Mouse (Mus musculus) heart, postnatal 14 days (tissue): ENCODE measurements around the gene Gm20532. TPM values are rescaled to one million over a fixed set of nuclear protein-coding genes. Genes with fewer than 3 reads are reported as not detected.

Source experiments
- DNase-seq, 2 experiments: peaks; one replicate each; pipeline ENCODE4 v3.0.0; 2021 to 2022
- intact Hi-C: fragments of 180-260 bp; cut with DNase I; formaldehyde crosslinking; loops from one replicate; pipeline ENCODE4 v1.15.1; 2025
- total RNA-seq, 2 experiments: library from RNA; stranded (reverse); gene quantifications; 2 replicates each; pipeline ENCODE4 v1.2.3; 2021

Gene Gm20532
- total RNA-seq, 2 experiments from 2014 or later = not detected

DNA sequence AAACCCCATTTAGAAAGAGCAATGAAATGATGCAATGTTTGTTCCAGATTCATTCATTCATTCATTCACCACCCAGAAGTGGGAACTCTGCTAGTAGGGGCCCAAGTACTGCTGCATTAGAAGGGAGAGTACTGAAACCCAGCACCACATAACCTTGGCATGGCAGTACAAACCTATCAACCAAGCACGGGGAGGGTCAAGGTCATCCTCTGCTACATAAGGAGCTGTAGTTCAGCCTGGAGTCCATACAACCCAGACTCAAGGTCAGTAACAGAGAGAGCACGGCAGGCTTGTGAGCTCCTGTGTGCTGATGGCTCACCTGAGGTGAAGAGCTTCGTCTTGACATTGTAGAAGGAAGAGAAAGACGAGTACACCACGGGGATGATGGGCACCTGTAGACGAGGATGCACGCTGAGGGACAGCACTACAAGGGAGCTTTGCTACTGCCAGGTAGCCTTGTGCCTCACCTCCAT lies 8.1 kb downstream of the Gm20532 start:
- DNase-seq = no peak

GRCm38 (mm10) chr2:26594934-26595724 lies 8.7 kb downstream of the Gm20532 start:
- DNase-seq = no peak

More for the DNA sequence above, 8.1 kb downstream of the Gm20532 start:
- intact Hi-C loops = no loop called here

DNA sequence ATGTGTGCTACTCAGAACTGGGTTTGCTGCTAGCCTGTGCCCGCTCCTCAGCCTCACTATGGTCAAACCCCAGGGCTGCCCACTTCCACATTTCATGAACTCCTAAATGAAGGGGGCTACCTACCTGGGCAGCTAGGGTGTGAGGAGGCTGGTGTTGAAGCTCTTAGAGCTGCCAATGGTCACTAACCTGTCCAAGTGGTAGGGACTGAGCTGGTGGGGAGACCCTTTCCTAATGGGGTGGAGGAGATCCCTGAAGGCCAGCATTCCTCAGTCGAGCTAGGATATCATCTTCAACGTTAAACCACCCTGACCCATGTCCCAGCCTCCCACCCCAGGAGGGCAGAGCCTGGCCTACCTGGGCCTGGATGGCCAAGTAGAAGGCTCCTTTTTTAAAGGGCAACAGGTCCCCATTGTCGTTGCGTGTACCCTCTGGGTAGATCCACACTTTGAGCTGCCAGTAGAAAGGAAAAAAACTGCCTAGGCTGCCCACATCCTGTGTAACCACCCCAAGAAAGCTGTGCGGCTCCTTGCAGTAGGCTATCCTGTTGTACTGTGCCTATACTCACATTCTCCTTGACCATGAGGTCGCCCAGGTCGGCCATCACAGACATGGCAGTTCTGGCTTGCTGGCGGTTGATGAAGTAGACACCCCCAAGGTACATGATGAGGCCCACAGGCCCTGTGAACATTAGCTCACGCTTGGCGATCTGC lies 9.4 kb downstream of the Gm20532 start:
- no peak for DNase-seq
- intact Hi-C loops = no loop called here

More at GRCm38 (mm10) chr2:26594934-26595724, 8.7 kb downstream of the Gm20532 start:
- intact Hi-C loops = no loop called here

DNA sequence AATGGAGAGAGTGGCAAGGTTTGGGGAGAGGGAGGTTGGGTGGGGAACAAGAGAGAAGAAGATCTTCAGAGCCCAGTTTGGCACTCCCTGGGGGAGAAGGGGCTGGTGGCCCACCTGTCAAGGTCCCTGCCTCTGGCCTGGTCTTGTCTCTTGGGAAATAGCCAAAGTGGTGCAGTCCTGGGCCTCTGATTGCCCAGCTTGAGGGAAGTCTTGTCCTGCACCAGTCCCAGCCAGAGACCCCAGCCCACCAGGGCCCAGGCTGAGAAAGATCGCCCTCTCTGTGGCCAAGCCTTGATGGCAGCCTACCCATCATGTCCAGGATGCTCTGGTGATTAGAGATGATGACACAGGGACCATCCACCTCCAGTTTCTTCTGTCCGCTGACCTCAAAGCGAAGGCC lies 10.5 kb downstream of the Gm20532 start:
- intact Hi-C loops = no loop called here
- no peak for DNase-seq

DNA sequence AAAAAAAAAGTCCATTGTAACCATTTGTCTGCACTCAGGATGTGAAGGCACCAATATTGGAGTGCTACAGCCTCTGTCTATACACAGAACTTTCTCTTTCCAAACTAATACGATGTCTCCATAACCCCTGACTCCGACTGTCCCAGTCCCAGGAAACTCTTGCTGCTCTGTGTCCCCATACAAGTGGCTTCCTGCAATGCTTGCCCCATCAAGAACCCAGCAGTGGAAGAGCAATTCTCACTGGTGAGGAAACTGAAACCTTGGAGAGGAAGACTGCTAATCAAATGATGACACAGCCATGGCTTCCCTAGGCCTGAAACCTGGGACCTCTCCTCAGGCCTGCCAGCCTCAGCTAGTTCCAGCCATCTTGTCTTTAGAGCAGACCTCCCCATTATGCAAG lies 11.4 kb downstream of the Gm20532 start:
- no peak for DNase-seq
- intact Hi-C loops = no loop called here

GRCm38 (mm10) chr2:26598462-26598861 lies 12.0 kb downstream of the Gm20532 start:
- DNase-seq = no peak
- intact Hi-C loops = no loop called here

DNA sequence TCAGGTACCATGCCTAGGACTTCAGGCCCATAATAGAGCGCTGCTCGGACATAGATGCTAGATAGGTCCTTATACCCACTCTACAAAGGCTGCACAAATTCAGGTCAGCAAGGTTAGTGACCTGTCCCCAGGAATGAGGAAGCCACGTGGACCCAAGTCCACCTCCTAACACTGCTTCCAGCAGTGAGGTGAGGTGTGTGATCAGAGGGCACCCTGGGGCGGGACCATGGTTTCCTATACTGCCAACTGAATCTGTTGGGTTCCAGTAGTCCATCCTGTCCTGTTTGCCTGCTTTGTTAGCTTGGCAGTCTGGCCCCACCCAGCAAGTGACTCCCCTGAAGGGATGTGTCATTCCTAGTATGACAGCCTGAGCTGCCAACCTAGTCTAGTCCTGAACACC lies 13.5 kb downstream of the Gm20532 start:
- intact Hi-C loops = no loop called here
- no peak for DNase-seq

DNA sequence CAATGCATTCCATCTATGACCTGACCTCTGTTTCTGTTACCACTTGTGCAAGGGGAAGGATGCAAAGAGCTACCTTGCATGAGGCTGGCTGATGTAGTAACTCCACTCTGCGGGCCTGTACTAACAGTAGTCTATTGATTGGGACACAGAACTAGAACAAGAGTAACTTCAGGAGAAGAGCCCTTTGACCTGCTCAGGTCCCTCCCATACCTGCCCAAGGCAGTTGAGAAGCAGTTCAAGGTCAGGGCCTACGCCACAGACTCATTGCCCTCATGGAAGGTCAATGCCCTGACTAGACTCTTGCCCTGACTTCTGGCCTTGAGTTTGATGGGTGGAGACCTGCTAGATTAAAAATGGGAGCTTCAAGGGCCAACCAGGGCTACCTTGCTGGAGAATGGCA lies 14.2 kb downstream of the Gm20532 start:
- DNase-seq = no peak
- intact Hi-C loops = no loop called here

- intact Hi-C loops = no loop called here
- DNase-seq = no peak
Measured at GRCm38 (mm10) chr2:26601595-26601994, 15.2 kb downstream of the Gm20532 start.

GRCm38 (mm10) chr2:26602631-26603030 lies 16.2 kb downstream of the Gm20532 start:
- no peak for DNase-seq
- intact Hi-C loops = no loop called here

GRCm38 (mm10) chr2:26603159-26603558 lies 16.7 kb downstream of the Gm20532 start:
- DNase-seq = no peak
- intact Hi-C loops = no loop called here

DNA sequence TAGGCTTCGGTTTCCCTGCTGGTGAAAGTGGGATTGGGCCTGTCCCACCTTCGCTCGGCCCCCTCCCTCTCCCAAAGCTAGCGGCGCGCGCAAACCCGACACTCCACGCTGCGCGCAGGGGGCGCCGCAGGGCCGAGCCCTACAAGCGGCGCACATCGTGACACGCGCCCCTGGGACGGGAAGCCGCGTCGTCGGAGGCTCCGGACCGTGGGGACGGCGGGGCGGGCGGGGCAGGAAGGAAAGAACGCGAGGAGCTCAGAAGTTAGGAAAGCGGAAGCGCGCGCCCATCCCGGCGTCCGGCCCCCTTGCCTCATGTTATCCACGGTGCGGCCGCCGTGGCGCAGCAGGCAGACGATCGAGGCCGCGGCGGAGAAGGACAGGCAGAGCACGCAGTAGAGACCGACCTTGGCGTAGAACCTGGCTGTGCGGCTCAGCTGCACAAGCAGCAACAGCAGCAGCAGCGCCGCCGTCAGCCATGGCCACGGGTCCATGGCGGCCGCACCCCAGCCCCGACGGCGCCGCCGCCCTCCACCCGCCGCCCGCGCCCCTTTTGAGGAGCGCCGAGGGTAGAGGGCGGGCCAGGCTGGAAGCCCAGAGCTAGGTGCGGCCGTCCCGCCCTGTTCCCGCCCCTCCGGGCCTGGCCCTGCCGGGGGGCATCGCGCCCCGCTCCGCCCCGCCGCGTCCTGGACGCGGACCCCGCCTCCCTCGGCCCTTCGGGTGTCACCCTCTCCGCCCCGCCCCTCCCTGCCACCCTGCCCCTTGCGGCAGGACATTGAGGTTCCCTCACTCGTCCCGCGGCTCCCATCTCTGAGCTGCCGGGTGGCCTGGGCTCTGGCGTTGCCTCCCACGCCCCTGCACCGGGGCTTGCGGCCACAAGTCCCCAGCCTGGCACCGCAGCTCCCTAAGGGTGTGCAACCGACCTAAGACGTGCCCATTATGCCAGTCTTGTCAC lies 17.6 kb downstream of the Gm20532 start, which contains the start of gene Agpat2:
TSS of gene Agpat2 (minus strand) at position 698 of the 952 bp plus-strand sequence.
- intact Hi-C loops = no loop called here
- DNase-seq = peak; percentile 83 to 85

DNA sequence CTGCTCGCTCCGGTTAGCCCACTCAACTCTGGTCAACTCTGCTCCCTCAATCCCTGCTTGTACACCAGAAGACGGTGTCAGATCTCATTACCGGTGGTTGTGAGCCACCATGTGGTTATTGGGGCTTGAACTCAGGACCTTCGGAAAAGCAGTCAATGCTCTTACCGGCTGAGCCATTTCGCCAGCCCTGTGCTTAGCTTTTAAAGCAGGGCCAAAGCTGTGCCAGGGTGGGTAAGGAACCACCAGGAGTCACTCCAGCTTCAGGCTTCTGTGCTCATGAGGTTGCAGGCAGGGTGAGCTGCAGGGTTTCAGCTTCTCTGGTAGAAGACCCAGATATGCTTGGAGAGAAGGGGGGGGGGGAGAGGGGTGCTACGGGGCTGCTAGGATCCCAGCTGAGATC lies 18.9 kb downstream of the Gm20532 start:
- DNase-seq = no peak
- intact Hi-C loops = no loop called here

DNA sequence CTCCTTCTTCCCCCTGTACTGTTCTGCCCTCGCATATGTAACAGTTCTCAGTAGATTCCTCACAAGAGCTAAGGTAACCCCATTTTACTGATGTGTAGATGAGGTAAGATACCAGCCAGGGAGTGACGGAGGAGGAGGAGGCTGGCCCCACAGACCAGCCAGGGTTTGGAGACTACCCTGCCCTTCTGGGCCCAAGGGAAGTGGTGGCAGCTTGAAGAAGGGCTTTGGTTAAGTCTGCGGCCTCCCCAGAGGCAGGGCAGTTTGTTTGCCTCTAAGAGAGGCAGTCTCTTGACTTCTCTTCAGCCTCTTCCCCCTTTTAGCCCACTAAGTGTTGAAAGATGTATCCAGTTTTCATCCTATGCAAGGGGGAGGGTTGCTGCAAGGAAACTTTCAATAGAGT lies 20.1 kb downstream of the Gm20532 start:
- DNase-seq = no peak
- intact Hi-C loops = loop anchor here (2.0 kb wide), 1 partner anchor 32 kb away; no protein-coding TSS in a partner anchor

GRCm38 (mm10) chr2:26607056-26607910 lies 20.8 kb downstream of the Gm20532 start:
- peak; percentile 68 to 81 for DNase-seq
- intact Hi-C loops = loop anchor here (2.0 kb wide), 1 partner anchor 32 kb away; no protein-coding TSS in a partner anchor

- no peak for DNase-seq
- intact Hi-C loops = no loop called here
Measured at GRCm38 (mm10) chr2:26608781-26609180, 22.3 kb downstream of the Gm20532 start.

GRCm38 (mm10) chr2:26609261-26609661 lies 22.8 kb downstream of the Gm20532 start:
- peak; percentile 45 to 69 for DNase-seq
- intact Hi-C loops = no loop called here

GRCm38 (mm10) chr2:26610526-26610925 lies 24.1 kb downstream of the Gm20532 start:
- DNase-seq = no peak
- intact Hi-C loops = no loop called here

- DNase-seq = no peak
- intact Hi-C loops = no loop called here
Measured at GRCm38 (mm10) chr2:26611054-26611453, 24.6 kb downstream of the Gm20532 start.
